Mouse (Mus musculus): ENCODE results near the gene Abcc4.

DNA sequence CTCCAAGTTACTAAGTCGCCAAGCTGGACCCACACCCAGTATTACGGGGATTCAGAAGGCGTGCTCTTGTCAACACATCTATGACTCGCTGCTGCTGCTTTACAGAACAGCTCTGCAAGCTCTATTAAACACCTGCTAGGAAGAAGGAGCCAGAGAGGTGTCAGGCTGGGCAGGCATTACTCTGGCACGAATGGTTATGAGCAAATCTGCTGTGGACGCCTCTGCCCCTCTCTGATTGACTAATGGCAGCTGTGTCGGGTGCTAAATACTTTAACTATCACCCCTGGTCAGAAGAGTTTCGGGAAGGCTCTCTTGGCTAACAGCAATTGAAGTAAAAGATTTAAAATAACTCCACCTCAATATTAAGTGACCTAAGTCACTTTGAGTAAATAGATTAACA, 142.4 kb downstream of the Abcc4 start:
- TF ChIP-seq CTCF (IDR thresholded peaks at IDR 0.05; ENCODE audit: extremely low read depth, insufficient read depth, low read length) = no peak
- TF ChIP-seq POLR2A (IDR thresholded peaks at IDR 0.05; ENCODE audit: extremely low read depth, insufficient read depth, low read length) = no peak
